ENCODE assay signal across 11 mouse cellular contexts in genomic region chr13:24415506-24416206, GRCm38 (mm10).
DNase-seq lines count a peak whose midpoint lies in the region; ATAC-seq lines count a peak whose summit lies in the region.
"Had no signal": no experiment of that assay in that cellular context is flagged by ENCODE, and none has a peak within 500 bp of the region (broad histone marks: within the 10 kb centered on the region; RNA-seq: fewer than 3 reads in every experiment).

No protein-coding gene starts in this region.

- 64% methylated on average over 13 of the region's 13 CpGs for WGBS in kidney, embryonic 16.5 days
- 79% methylated on average over 13 of the region's 13 CpGs for WGBS in hindbrain, embryonic 12.5 days

- no peak overlapping the region for H3K4me2 ChIP-seq in kidney, embryonic 16.5 days (replicated peaks; ENCODE audit: low read depth, low read length)
- H3K4me2 ChIP-seq in hindbrain, embryonic 12.5 days (replicated peaks) = no peak overlapping the region
- H3K4me2 ChIP-seq: heart, embryonic 15.5 days; limb, embryonic 12.5 days; midbrain, embryonic 13.5 days had no signal

- no peak overlapping the region for H3K4me3 ChIP-seq in kidney, embryonic 16.5 days (ENCODE audit: low read length)
- no peak overlapping the region for H3K4me3 ChIP-seq in brown adipose tissue, adult 24 weeks (ENCODE audit: insufficient read depth, low read depth, low read length)
- H3K4me3 ChIP-seq in megakaryocyte, embryonic 14.5 days (replicated peaks) = peak overlapping the region; percentile 91
- no peak overlapping the region for H3K4me3 ChIP-seq in hindbrain, embryonic 12.5 days
- H3K4me3 ChIP-seq: heart, embryonic 15.5 days; limb, embryonic 12.5 days; midbrain, embryonic 13.5 days had no signal

- H3K9me3 ChIP-seq in kidney, embryonic 16.5 days (ENCODE audit: low read length) = no peaks in the 10 kb centered on the region
- no peaks in the 10 kb centered on the region for H3K9me3 ChIP-seq in megakaryocyte, embryonic 14.5 days
- H3K9me3 ChIP-seq in hindbrain, embryonic 12.5 days (replicated peaks) = no peaks in the 10 kb centered on the region
- H3K9me3 ChIP-seq: heart, embryonic 15.5 days; limb, embryonic 12.5 days; midbrain, embryonic 13.5 days had no signal

- H3K9ac ChIP-seq in kidney, embryonic 16.5 days (replicated peaks; ENCODE audit: low read length) = no peak overlapping the region
- H3K9ac ChIP-seq in hindbrain, embryonic 12.5 days = no peak overlapping the region
- H3K9ac ChIP-seq: forebrain, postnatal 0 days; heart, embryonic 15.5 days; limb, embryonic 12.5 days; midbrain, embryonic 13.5 days had no signal

- no peaks in the 10 kb centered on the region for H3K36me3 ChIP-seq in kidney, embryonic 16.5 days (ENCODE audit: insufficient read depth, low read length)
- peaks cover 55% of the 10 kb centered on the region for H3K36me3 ChIP-seq in megakaryocyte, embryonic 14.5 days (replicated peaks; ENCODE audit: low read length)
- no peaks in the 10 kb centered on the region for H3K36me3 ChIP-seq in hindbrain, embryonic 12.5 days
- H3K36me3 ChIP-seq: heart, embryonic 15.5 days; limb, embryonic 12.5 days; midbrain, embryonic 13.5 days had no signal

- peak; percentile 66 for DNase-seq in kidney, adult 9 months
- DNase-seq in thymus, postnatal 25 days = peak; percentile 72
- no peak for DNase-seq in cerebellum, adult 9-11 months

- no peaks in the 10 kb centered on the region for H3K27me3 ChIP-seq in kidney, embryonic 16.5 days (ENCODE audit: insufficient read depth, low read length)
- H3K27me3 ChIP-seq in megakaryocyte, embryonic 14.5 days (replicated peaks) = no peaks in the 10 kb centered on the region
- H3K27me3 ChIP-seq in hindbrain, embryonic 12.5 days = no peaks in the 10 kb centered on the region
- H3K27me3 ChIP-seq: heart, embryonic 15.5 days; midbrain, embryonic 13.5 days had no signal

- no peak for ATAC-seq in kidney, embryonic 16.5 days (ENCODE audit: low FRiP score, low TSS enrichment)
- ATAC-seq in hindbrain, embryonic 12.5 days (ENCODE audit: low FRiP score) = no peak
- ATAC-seq: forebrain, postnatal 0 days; midbrain, embryonic 13.5 days had no signal

- H3K4me1 ChIP-seq in kidney, embryonic 16.5 days (ENCODE audit: insufficient read depth, low read length) = no peaks in the 10 kb centered on the region
- no peaks in the 10 kb centered on the region for H3K4me1 ChIP-seq in brown adipose tissue, adult 24 weeks (ENCODE audit: control insufficient read depth, insufficient read depth, insufficient read length, low read length)
- peaks cover 87% of the 10 kb centered on the region for H3K4me1 ChIP-seq in megakaryocyte, embryonic 14.5 days
- no peaks in the 10 kb centered on the region for H3K4me1 ChIP-seq in hindbrain, embryonic 12.5 days
- H3K4me1 ChIP-seq: limb, embryonic 12.5 days had no signal

- H3K27ac ChIP-seq in kidney, embryonic 16.5 days (ENCODE audit: low read length) = no peak overlapping the region
- 0 out of 2 replicates have a peak overlapping the region, but pooled peaks have one; percentile 2 for H3K27ac ChIP-seq in brown adipose tissue, adult 24 weeks (replicated peaks; ENCODE audit: low read depth, low read length)
- no peak overlapping the region for H3K27ac ChIP-seq in hindbrain, embryonic 12.5 days
- H3K27ac ChIP-seq: heart, embryonic 15.5 days; limb, embryonic 12.5 days; midbrain, embryonic 13.5 days had no signal
